Mouse (Mus musculus) intestine, postnatal 0 days (tissue): ENCODE data around the gene Mov10l1. TPM values are rescaled to one million over a fixed set of nuclear protein-coding genes. Genes with fewer than 3 reads are reported as not detected.

Source experiments
- ATAC-seq: fragments of 200-750 bp; cut with Nextera tagmentation; 2 replicates; pipeline ENCODE4 v1.8.0; 2017; ENCODE audit warnings: mild to moderate bottlenecking, moderate TSS enrichment, moderate library complexity
- H3K27ac ChIP-seq: fragments of 300-500 bp; sonication (generic); 2 replicates; pipeline ENCODE4 v1.5.1; 2014; ENCODE audit warnings: mild to moderate bottlenecking, low read depth, low read length, moderate library complexity
- H3K27me3 ChIP-seq: fragments of 300-500 bp; sonication (generic); replicated peaks from 2 replicates; pipeline ENCODE4 v1.6.1; 2014; ENCODE audit warnings: low read length, mixed read lengths; ENCODE audit not compliant: control insufficient read depth, insufficient read depth
- H3K36me3 ChIP-seq: fragments of 300-500 bp; sonication (generic); 2 replicates; pipeline ENCODE4 v1.6.1; 2014; ENCODE audit warnings: mild to moderate bottlenecking, moderate library complexity; ENCODE audit not compliant: control insufficient read depth, insufficient read depth
- H3K4me1 ChIP-seq: fragments of 300-500 bp; sonication (generic); replicated peaks from 2 replicates; pipeline ENCODE4 v1.6.1; 2014; ENCODE audit warnings: antibody characterized with exemption, low read length, mixed read lengths; ENCODE audit not compliant: control insufficient read depth, insufficient read depth
- H3K4me2 ChIP-seq: fragments of 300-500 bp; sonication (generic); replicated peaks from 2 replicates; pipeline ENCODE4 v1.6.1; 2014; ENCODE audit warnings: low read depth, mild to moderate bottlenecking, moderate library complexity
- H3K4me3 ChIP-seq: fragments of 300-500 bp; sonication (generic); 2 replicates; pipeline ENCODE4 v1.5.1; 2014; ENCODE audit warnings: low read depth, low read length
- H3K9ac ChIP-seq: fragments of 300-500 bp; sonication (generic); 2 replicates; pipeline ENCODE4 v1.6.1; 2014; ENCODE audit warnings: mild to moderate bottlenecking, low read depth, low read length
- H3K9me3 ChIP-seq: fragments of 300-500 bp; sonication (generic); 2 replicates; pipeline ENCODE4 v1.6.1; 2016; ENCODE audit warnings: mixed run types; ENCODE audit not compliant: control insufficient read depth
- CTCF ChIP-seq: sonication (generic); IDR thresholded peaks from 2 replicates; pipeline ENCODE4 v1.5.1; 2016; ENCODE audit warnings: low read depth, mild to moderate bottlenecking, control low read depth, antibody characterized with exemption, moderate library complexity
- WGBS: fragments of 180-500 bp; shearing (Covaris S2); extraction: QIAGEN DNeasy Blood & Tissue Kit; methylation state at CpG from one replicate; pipeline ENCODE4 v1.1.7; 2014; 5-methylcytosine and 5-hydroxymethylcytosine counted together
- polyA plus RNA-seq: library from polyadenylated mRNA; unstranded; fragments of >200 nt; fragmentation: Nextera tagmentation; extraction: Ambion mirVana; gene quantifications from 2 replicates; pipeline ENCODE4 v1.2.1, GENCODE M21; 2015

Mov10l1 gene
- polyA plus RNA-seq, 1 experiment from 2014 or later: not detected

- Histone ChIP-seq H3K9ac (no peak overlapping the region), H3K27ac (no peak overlapping the region), H3K36me3 (no peaks in the 10 kb centered on the region), H3K27me3 (no peaks in the 10 kb centered on the region), H3K4me3 (no peak overlapping the region), H3K4me2 (no peak overlapping the region), H3K4me1 (no peaks in the 10 kb centered on the region), H3K9me3 (no peaks in the 10 kb centered on the region)
- ATAC-seq: no peak
- 63% methylated on average over 2 of the region's 2 CpGs for WGBS
- TF ChIP-seq CTCF: no peak
Observed at GRCm38 (mm10) chr15:89000367-89000766, 17.7 kb downstream of the Mov10l1 start.

- no peak overlapping the region for H3K9ac ChIP-seq
- no peak overlapping the region for H3K27ac ChIP-seq
- H3K36me3 ChIP-seq: no peaks in the 10 kb centered on the region
- 66% methylated on average over 3 of the region's 3 CpGs for WGBS
- H3K4me2 ChIP-seq: no peak overlapping the region
- TF ChIP-seq CTCF: no peak
- H3K4me3 ChIP-seq: no peak overlapping the region
- ATAC-seq: no peak
- H3K9me3 ChIP-seq: no peaks in the 10 kb centered on the region
- H3K4me1 ChIP-seq: no peaks in the 10 kb centered on the region
- H3K27me3 ChIP-seq: no peaks in the 10 kb centered on the region
Observed at GRCm38 (mm10) chr15:89001245-89001644, 18.5 kb downstream of the Mov10l1 start.

GRCm38 (mm10) chr15:89007002-89007401 lies 24.3 kb downstream of the Mov10l1 start:
- H3K9ac ChIP-seq: no peak overlapping the region
- H3K27me3 ChIP-seq: no peaks in the 10 kb centered on the region
- WGBS: 86% methylated on average over 7 of the region's 7 CpGs

GRCm38 (mm10) chr15:89007781-89008180 lies 25.1 kb downstream of the Mov10l1 start:
- ATAC-seq: no peak

More at GRCm38 (mm10) chr15:89007002-89007401, 24.3 kb downstream of the Mov10l1 start:
- Histone ChIP-seq H3K4me2 (no peak overlapping the region), H3K4me1 (no peaks in the 10 kb centered on the region), H3K9me3 (no peaks in the 10 kb centered on the region), H3K27ac (no peak overlapping the region), H3K4me3 (no peak overlapping the region), H3K36me3 (no peaks in the 10 kb centered on the region)
- TF ChIP-seq CTCF: no peak
- ATAC-seq: no peak

GRCm38 (mm10) chr15:89016722-89017121 lies 34.0 kb downstream of the Mov10l1 start:
- Histone ChIP-seq H3K4me3 (no peak overlapping the region), H3K27me3 (0 out of 2 replicates have a peak, but pooled peaks cover 2% of the 10 kb centered on the region), H3K9ac (no peak overlapping the region), H3K4me1 (no peaks in the 10 kb centered on the region), H3K36me3 (no peaks in the 10 kb centered on the region), H3K27ac (no peak overlapping the region), H3K9me3 (no peaks in the 10 kb centered on the region), H3K4me2 (no peak overlapping the region)
- no peak for TF ChIP-seq CTCF
- WGBS: 84% methylated on average over 3 of the region's 3 CpGs
- no peak for ATAC-seq

More at GRCm38 (mm10) chr15:89007781-89008180, 25.1 kb downstream of the Mov10l1 start:
- Histone ChIP-seq H3K27me3 (no peaks in the 10 kb centered on the region), H3K9ac (no peak overlapping the region), H3K27ac (no peak overlapping the region), H3K9me3 (no peaks in the 10 kb centered on the region), H3K4me1 (no peaks in the 10 kb centered on the region), H3K4me3 (no peak overlapping the region), H3K4me2 (no peak overlapping the region), H3K36me3 (no peaks in the 10 kb centered on the region)
- 80% methylated on average over 5 of the region's 5 CpGs for WGBS
- no peak for TF ChIP-seq CTCF

- Histone ChIP-seq H3K4me2 (no peak overlapping the region), H3K9me3 (no peaks in the 10 kb centered on the region), H3K9ac (no peak overlapping the region), H3K36me3 (no peaks in the 10 kb centered on the region), H3K4me3 (no peak overlapping the region), H3K27ac (no peak overlapping the region), H3K4me1 (no peaks in the 10 kb centered on the region), H3K27me3 (no peaks in the 10 kb centered on the region)
- no peak for ATAC-seq
- no peak for TF ChIP-seq CTCF
- 49% methylated on average over 7 of the region's 7 CpGs for WGBS
Observed at GRCm38 (mm10) chr15:89020085-89020484, 37.4 kb downstream of the Mov10l1 start.

GRCm38 (mm10) chr15:89020492-89020891 lies 37.8 kb downstream of the Mov10l1 start:
- Histone ChIP-seq H3K27me3 (no peaks in the 10 kb centered on the region), H3K36me3 (no peaks in the 10 kb centered on the region), H3K4me1 (no peaks in the 10 kb centered on the region), H3K4me3 (no peak overlapping the region), H3K9ac (no peak overlapping the region), H3K4me2 (no peak overlapping the region), H3K9me3 (no peaks in the 10 kb centered on the region), H3K27ac (no peak overlapping the region)
- TF ChIP-seq CTCF: no peak
- WGBS: 65% methylated on average over 7 of the region's 7 CpGs
- ATAC-seq: no peak
